Mouse (Mus musculus) limb, embryonic 15.5 days (tissue): ENCODE measurements at regions not wholly inside any gene's neighbourhood (a gene's known extent, or its start where the extent isn't known, plus 50 kb on each side); places are given as distances from the start of the nearest gene placed in this dataset.

ENCODE experiments used
- ATAC-seq: fragments of 200-750 bp; cut with Nextera tagmentation; 2 replicates; pipeline ENCODE4 v1.8.0; 2017; ENCODE audit warnings: low read depth, moderate TSS enrichment; ENCODE audit not compliant: insufficient number of reproducible peaks, low FRiP score, low TSS enrichment
- H3K27ac ChIP-seq: fragments of 300-500 bp; sonication (generic); 2 replicates; pipeline ENCODE4 v1.5.1; 2015; ENCODE audit warnings: moderate library complexity, mild to moderate bottlenecking, inconsistent platforms
- H3K27me3 ChIP-seq: fragments of 300-500 bp; sonication (generic); 2 replicates; pipeline ENCODE4 v1.6.1; 2015; ENCODE audit warnings: inconsistent platforms
- H3K36me3 ChIP-seq: fragments of 300-500 bp; sonication (generic); 2 replicates; pipeline ENCODE4 v1.6.1; 2015; ENCODE audit warnings: inconsistent platforms
- H3K4me1 ChIP-seq: fragments of 300-500 bp; sonication (generic); 2 replicates; pipeline ENCODE4 v1.6.1; 2015; ENCODE audit warnings: inconsistent platforms
- H3K4me2 ChIP-seq: fragments of 300-500 bp; sonication (generic); 2 replicates; pipeline ENCODE4 v1.6.1; 2015; ENCODE audit warnings: mild to moderate bottlenecking, inconsistent platforms
- H3K4me3 ChIP-seq: fragments of 300-500 bp; sonication (generic); 2 replicates; pipeline ENCODE4 v1.5.1; 2015; ENCODE audit warnings: mild to moderate bottlenecking, inconsistent platforms
- H3K9ac ChIP-seq: fragments of 300-500 bp; sonication (generic); 2 replicates; pipeline ENCODE4 v1.6.1; 2015; ENCODE audit warnings: inconsistent platforms
- H3K9me3 ChIP-seq: fragments of 300-500 bp; sonication (generic); 2 replicates; pipeline ENCODE4 v1.6.1; 2016; ENCODE audit warnings: inconsistent platforms
- WGBS: fragments of 180-500 bp; shearing (Covaris S2); methylation state at CpG from one replicate; pipeline ENCODE4 v1.1.7; 2015; 5-methylcytosine and 5-hydroxymethylcytosine counted together

GRCm38 (mm10) chr6:50037614-50038013 is 72.4 kb upstream of the Mpp6 start:
- H3K4me2 ChIP-seq: no peak overlapping the region
- WGBS: 37% methylated on average over 4 of the region's 4 CpGs
- H3K27me3 ChIP-seq: peaks cover 13% of the 10 kb centered on the region
- H3K36me3 ChIP-seq: no peaks in the 10 kb centered on the region
- H3K9ac ChIP-seq: no peak overlapping the region
- ATAC-seq: no peak
- H3K9me3 ChIP-seq: no peaks in the 10 kb centered on the region
- H3K27ac ChIP-seq: no peak overlapping the region
- peaks cover 11% of the 10 kb centered on the region; the same call in 1 of the 2 replicates for H3K4me1 ChIP-seq
- no peak overlapping the region for H3K4me3 ChIP-seq

- H3K4me1 ChIP-seq: peaks cover 6% of the 10 kb centered on the region; the same call in 1 of the 2 replicates
- no peaks in the 10 kb centered on the region for H3K36me3 ChIP-seq
- 0 out of 2 replicates have a peak, but pooled peaks cover 9% of the 10 kb centered on the region for H3K27me3 ChIP-seq
- no peak overlapping the region for H3K4me2 ChIP-seq
- no peak overlapping the region for H3K9ac ChIP-seq
- no peak overlapping the region for H3K4me3 ChIP-seq
- H3K27ac ChIP-seq: no peak overlapping the region
- WGBS: 50% methylated on average over 3 of the region's 3 CpGs
- no peaks in the 10 kb centered on the region for H3K9me3 ChIP-seq
- no peak for ATAC-seq
Measured at GRCm38 (mm10) chr6:50038369-50038768, 71.7 kb upstream of the Mpp6 start.

DNA sequence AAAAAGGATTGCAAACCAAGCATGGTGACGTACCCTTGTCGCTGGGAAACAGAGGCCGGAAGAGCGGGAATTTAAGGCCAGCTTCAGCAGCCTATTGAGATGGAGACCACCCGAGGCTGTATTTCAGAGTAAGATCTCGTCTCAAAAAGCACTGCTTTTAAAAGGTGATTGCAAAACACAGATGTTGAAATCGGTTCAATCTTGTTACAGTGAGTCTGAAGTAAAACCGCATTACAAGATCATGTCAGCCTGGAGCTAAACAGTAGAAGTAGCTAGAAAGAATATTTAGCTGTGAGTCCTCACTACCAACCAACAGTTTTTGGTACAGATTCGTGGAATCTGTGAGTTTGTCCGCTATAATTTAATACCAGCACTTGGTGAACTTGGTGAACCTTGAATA is 69.0 kb upstream of the Mpp6 start:
- no peak overlapping the region for H3K27ac ChIP-seq
- 58% methylated on average over 10 of the region's 10 CpGs for WGBS
- H3K27me3 ChIP-seq: peaks cover 1% of the 10 kb centered on the region; the same call in 1 of the 2 replicates
- H3K36me3 ChIP-seq: no peaks in the 10 kb centered on the region
- H3K4me2 ChIP-seq: no peak overlapping the region
- ATAC-seq: no peak
- no peak overlapping the region for H3K9ac ChIP-seq
- no peaks in the 10 kb centered on the region for H3K9me3 ChIP-seq
- no peak overlapping the region for H3K4me3 ChIP-seq
- 0 out of 2 replicates have a peak, but pooled peaks cover 5% of the 10 kb centered on the region for H3K4me1 ChIP-seq

GRCm38 (mm10) chr6:50042127-50042526 is 67.9 kb upstream of the Mpp6 start:
- H3K9me3 ChIP-seq: no peaks in the 10 kb centered on the region
- ATAC-seq: no peak
- H3K4me3 ChIP-seq: no peak overlapping the region
- 0 out of 2 replicates have a peak, but pooled peaks cover 5% of the 10 kb centered on the region for H3K4me1 ChIP-seq
- H3K36me3 ChIP-seq: no peaks in the 10 kb centered on the region
- peaks cover 2% of the 10 kb centered on the region; the same call in 1 of the 2 replicates for H3K27me3 ChIP-seq
- no peak overlapping the region for H3K9ac ChIP-seq
- 59% methylated on average over 3 of the region's 3 CpGs for WGBS
- H3K27ac ChIP-seq: no peak overlapping the region
- H3K4me2 ChIP-seq: no peak overlapping the region

DNA sequence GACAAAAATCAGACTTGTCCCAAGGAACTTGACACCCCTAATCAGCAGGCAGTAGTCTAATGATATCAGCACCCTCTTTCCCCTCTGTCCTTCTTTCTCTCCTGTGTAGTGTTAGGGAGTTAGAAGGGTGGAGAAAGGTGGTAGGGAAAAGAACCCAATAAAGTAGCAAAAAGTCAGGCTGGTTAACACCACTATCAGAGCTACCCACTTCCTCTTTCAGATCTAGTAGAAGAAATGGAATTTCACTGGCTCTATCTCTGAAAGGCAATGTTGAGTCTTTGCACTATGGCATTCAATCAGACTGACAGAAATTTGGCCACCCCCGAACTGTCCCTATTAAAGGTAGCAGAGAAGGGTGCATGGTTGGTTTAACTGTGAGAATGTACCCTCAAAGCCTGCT is 65.9 kb upstream of the Mpp6 start:
- no peak overlapping the region for H3K9ac ChIP-seq
- WGBS: 88% methylated on average over 1 of the region's 1 CpGs
- H3K27ac ChIP-seq: no peak overlapping the region
- peaks cover 2% of the 10 kb centered on the region; the same call in 1 of the 2 replicates for H3K27me3 ChIP-seq
- no peaks in the 10 kb centered on the region for H3K36me3 ChIP-seq
- no peaks in the 10 kb centered on the region for H3K4me1 ChIP-seq
- H3K4me2 ChIP-seq: no peak overlapping the region
- H3K4me3 ChIP-seq: no peak overlapping the region
- no peak for ATAC-seq
- H3K9me3 ChIP-seq: no peaks in the 10 kb centered on the region

GRCm38 (mm10) chr6:50046721-50047120 is 63.3 kb upstream of the Mpp6 start:
- Histone ChIP-seq H3K9ac (no peak overlapping the region), H3K4me1 (no peaks in the 10 kb centered on the region), H3K27me3 (peaks cover 2% of the 10 kb centered on the region; the same call in 1 of the 2 replicates), H3K4me2 (no peak overlapping the region), H3K9me3 (no peaks in the 10 kb centered on the region), H3K4me3 (no peak overlapping the region), H3K36me3 (no peaks in the 10 kb centered on the region), H3K27ac (no peak overlapping the region)
- whole genome bisulfite sequencing: 62% methylated on average over 5 of the region's 5 CpGs
- ATAC-seq: no peak

- H3K4me3 ChIP-seq: no peak overlapping the region
- 74% methylated on average over 2 of the region's 2 CpGs for WGBS
- H3K27ac ChIP-seq: no peak overlapping the region
- no peaks in the 10 kb centered on the region for H3K36me3 ChIP-seq
- 0 out of 2 replicates have a peak, but pooled peaks cover 4% of the 10 kb centered on the region for H3K4me1 ChIP-seq
- ATAC-seq: no peak
- H3K9ac ChIP-seq: no peak overlapping the region
- H3K4me2 ChIP-seq: no peak overlapping the region
- H3K9me3 ChIP-seq: no peaks in the 10 kb centered on the region
- no peaks in the 10 kb centered on the region for H3K27me3 ChIP-seq
Measured at GRCm38 (mm10) chr6:50052416-50052815, 57.6 kb upstream of the Mpp6 start.

GRCm38 (mm10) chr6:50053086-50053485 is 57.0 kb upstream of the Mpp6 start:
- Histone ChIP-seq H3K4me3 (no peak overlapping the region), H3K9me3 (no peaks in the 10 kb centered on the region), H3K4me2 (no peak overlapping the region), H3K27me3 (no peaks in the 10 kb centered on the region), H3K9ac (no peak overlapping the region), H3K4me1 (0 out of 2 replicates have a peak, but pooled peaks cover 4% of the 10 kb centered on the region), H3K36me3 (no peaks in the 10 kb centered on the region), H3K27ac (no peak overlapping the region)
- no peak for ATAC-seq
- 41% methylated on average over 2 of the region's 2 CpGs for WGBS

DNA sequence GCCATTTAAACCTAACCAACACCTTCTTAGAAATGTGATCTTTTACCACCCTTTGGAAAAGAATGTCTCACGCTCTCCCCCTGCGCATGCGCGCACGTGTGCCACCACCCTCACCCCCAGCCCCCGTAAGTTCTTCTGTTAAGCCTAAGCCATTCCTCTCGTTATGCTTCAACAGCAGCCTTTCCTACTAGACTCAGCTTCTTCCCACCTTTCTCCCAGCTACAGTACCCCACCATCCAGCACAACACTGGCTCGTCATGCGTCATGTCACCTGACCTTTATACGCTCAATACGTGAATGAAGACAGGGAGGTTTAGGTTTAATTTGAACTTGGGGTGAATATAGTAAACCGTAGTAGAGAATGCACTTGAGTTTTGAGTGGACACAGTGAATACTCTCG is 55.8 kb upstream of the Mpp6 start:
- Histone ChIP-seq H3K4me2 (no peak overlapping the region), H3K9ac (no peak overlapping the region), H3K36me3 (no peaks in the 10 kb centered on the region), H3K27me3 (no peaks in the 10 kb centered on the region), H3K4me1 (0 out of 2 replicates have a peak, but pooled peaks cover 4% of the 10 kb centered on the region), H3K27ac (no peak overlapping the region), H3K4me3 (no peak overlapping the region), H3K9me3 (no peaks in the 10 kb centered on the region)
- ATAC-seq: no peak
- 71% methylated on average over 13 of the region's 13 CpGs for WGBS

DNA sequence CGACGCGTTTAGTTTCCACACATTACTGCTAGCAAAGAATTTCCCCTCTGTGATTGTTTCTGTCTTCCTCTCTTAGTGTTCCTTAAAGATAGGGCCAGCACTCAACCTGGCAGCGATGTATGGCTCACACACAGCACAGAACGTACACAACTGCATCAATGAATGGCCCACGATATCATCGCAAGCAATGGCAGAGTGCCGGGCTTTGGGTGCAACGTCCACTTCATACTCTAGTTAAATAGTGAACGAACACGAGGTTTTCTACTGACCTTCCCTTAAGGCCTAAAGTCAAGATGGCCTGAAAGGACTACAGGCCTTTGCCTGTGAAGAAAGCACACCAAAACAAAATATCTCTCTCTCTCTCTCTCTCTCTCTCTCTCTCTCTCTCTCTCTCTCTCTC is 51.4 kb upstream of the Mpp6 start:
- Histone ChIP-seq H3K9ac (no peak overlapping the region), H3K9me3 (no peaks in the 10 kb centered on the region), H3K4me1 (no peaks in the 10 kb centered on the region), H3K36me3 (no peaks in the 10 kb centered on the region), H3K4me2 (no peak overlapping the region), H3K27me3 (no peaks in the 10 kb centered on the region), H3K27ac (no peak overlapping the region), H3K4me3 (no peak overlapping the region)
- no peak for ATAC-seq
- 90% methylated on average over 11 of the region's 11 CpGs for WGBS

GRCm38 (mm10) chr6:50059917-50060316 is 50.1 kb upstream of the Mpp6 start:
- Histone ChIP-seq H3K9ac (no peak overlapping the region), H3K9me3 (no peaks in the 10 kb centered on the region), H3K4me3 (no peak overlapping the region), H3K36me3 (no peaks in the 10 kb centered on the region), H3K27me3 (no peaks in the 10 kb centered on the region), H3K4me2 (no peak overlapping the region), H3K27ac (no peak overlapping the region), H3K4me1 (no peaks in the 10 kb centered on the region)
- WGBS: 57% methylated on average over 3 of the region's 3 CpGs
- ATAC-seq: no peak
